Mouse (Mus musculus) retina, postnatal 1 day (tissue): Measurements from ENCODE around the gene Camta2.

Experiments used
- DNase-seq: peaks from one replicate; pipeline ENCODE4 v3.0.0-alpha.2; 2012

The Camta2 gene

GRCm38 (mm10) chr11:70688372-70688771 lies 467 bp upstream of the Camta2 start:
- DNase-seq = no peak

DNA sequence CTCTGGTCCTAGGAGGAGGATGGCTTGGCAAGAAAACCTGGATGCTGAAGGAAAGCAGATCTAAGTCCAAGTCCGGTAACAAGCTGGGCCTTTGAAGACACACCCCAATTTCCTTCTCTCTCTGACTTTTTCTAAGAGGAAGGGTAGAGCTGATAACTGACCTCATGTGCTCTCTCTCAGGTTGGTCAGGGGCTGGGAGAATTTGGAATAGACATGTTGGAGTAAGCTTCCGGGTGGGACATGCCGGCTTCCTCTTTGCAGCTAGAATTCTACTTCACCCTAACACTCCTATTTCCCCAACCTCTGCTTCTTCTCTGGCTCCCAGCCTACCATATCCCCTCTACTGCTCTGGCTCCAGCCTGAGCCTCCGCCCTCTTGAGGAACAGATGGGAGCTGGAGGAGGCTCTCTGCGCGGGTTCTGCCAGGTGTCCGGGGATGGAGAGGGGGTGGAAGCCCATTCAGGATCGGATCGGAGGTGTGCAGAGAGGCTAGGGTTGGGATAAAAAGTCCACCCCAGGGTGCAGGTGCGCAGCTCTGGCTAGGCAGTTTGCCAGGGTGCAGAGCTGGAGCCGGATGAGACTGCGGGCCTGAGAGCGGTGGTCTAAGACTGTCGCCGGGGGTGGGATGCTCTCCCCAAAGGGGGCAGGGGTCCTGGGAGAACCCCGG lies 871 bp downstream of the Camta2 start:
- peak; percentile 55 for DNase-seq

- DNase-seq = no peak
Measured at GRCm38 (mm10) chr11:70683640-70684039, 4.3 kb downstream of the Camta2 start.

GRCm38 (mm10) chr11:70681897-70682581 lies 5.9 kb downstream of the Camta2 start:
- DNase-seq = peak; percentile 90

GRCm38 (mm10) chr11:70681170-70681569 lies 6.7 kb downstream of the Camta2 start:
- DNase-seq = no peak

- no peak for DNase-seq
Measured at GRCm38 (mm10) chr11:70679894-70680293, 8.0 kb downstream of the Camta2 start.

GRCm38 (mm10) chr11:70679361-70679760 lies 8.5 kb downstream of the Camta2 start:
- no peak for DNase-seq

GRCm38 (mm10) chr11:70678576-70678975 lies 9.3 kb downstream of the Camta2 start:
- DNase-seq = no peak

- no peak for DNase-seq
Measured at GRCm38 (mm10) chr11:70678092-70678491, 9.8 kb downstream of the Camta2 start.

DNA sequence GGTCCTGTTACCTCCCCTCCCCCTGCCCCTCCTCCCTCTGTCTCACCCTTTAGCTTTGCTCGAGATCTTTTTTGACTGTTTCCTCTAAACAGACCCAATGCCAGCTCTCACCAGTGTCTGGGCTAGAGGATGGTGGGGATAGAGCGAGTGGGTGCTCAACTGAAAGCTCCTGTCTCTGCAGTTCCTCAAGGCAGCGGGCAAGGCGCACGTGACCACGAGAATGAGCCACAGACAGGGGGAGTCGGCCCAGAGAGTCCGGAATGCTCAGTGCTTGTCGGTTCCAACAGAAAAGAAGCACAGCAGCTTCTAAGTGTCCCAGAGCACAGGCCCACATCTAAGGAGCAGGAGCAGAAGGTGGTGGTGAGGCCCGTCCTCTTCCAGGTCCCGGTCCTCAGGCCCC lies 13.4 kb downstream of the Camta2 start:
- no peak for DNase-seq

DNA sequence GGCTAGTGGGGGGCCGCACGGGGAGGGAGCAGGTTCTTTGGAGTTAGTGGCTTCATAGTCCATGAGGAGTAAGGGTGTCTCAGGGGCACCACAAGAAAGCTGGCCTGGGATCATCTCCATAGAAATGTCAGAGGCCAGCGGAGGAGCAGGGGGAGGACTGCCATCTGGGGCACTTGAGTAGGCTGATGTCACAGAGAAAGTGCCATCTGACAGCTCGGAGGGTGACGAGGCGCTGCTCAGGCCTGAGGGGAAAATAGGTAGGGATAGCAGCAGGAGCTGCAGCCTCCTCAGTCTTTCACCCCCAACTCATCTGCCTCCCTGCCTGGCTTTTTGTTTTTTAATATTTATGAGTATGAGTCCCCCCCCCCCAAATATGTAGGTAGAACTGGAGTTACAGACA lies 13.9 kb downstream of the Camta2 start:
- no peak for DNase-seq

DNA sequence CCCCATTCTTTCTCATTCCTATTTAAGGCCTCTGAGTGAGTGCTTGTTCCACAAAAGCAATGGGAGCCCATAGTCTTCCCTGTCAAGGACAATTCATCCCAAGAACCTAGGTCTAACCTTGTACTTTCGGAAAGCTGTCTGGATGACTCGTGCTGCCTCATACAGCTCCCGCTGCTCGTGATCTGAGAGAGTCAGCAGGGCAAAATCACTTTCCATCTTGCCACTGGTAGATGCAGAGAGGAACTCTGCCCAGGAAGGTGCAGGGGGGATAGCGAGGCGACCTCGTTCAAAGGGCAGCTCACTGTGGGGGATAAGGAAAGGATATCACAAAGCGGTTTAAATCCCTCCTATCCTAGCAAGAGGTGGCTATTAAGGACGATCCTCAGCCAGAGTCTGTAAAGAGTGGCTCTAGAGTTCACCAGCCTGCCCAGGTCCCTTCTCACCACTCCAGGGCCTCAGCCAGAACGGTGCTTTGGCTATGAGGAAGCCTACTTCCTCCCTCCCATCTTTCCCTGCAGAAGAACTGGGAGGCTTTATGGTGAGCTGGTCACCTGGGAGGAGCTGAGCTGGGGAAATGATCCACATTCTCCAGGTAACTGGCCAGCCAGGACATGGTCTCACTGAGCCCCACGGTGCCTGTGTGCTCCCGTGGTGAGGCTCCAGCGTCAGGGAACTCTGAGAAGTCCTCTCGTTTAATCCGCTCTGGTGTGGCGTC lies 16.4 kb downstream of the Camta2 start:
- DNase-seq = peak; percentile 13

DNA sequence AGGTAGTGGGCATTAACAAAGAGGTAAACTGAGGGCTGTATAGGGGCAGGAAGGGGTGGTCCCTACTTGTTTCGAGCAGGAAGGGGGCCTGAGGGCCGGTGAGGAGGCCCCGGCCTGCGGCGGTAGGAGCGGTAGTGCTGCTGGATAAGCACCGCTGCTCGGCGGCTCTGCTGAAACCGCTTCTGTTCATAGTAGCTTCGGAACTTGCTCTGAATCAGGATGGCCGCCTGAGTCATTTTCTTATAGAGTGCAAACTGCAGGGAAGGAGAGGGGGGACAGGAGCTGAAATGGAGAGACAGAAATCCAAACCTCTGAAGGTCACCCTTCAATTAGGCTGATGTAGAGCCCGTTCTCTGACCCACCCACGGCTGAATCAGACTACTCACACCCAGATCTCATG lies 17.4 kb downstream of the Camta2 start:
- DNase-seq = no peak

DNA sequence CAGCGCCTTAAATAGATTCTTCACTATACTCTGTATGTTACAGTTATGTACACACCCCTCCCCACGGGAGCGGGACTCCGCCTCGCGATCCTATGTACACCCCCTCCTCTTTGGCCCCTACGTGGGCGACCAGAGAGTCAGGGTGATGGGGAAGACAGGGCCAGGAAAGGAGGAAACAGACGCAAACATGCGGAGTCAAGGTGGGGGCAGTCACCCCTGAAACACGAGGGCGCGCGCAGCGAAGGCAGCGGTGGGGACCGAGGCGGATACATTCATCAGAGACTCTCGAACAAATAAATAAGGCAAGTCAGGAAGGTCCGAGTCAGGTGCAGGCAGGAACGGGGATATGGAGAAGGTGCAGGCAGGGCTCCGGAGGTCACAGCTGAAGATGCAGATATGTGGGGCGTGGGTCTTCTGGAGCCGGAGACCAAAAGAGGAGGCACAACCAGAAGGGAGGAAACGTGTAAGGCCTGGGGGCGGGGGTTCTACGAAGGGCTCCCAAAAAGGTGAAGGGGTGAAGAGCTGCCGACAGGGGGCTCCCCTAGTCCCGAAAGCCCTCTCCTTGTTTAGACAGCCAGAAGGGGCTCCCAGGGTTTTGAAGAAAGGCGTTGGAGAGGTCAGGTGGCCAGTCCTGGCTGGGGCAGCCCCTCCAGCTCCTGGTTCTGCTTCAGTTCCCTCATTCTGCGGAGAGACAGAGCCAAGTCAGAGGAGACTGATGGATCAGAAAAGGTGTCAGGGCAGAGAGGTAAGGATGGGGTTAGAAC lies 18.1 kb downstream of the Camta2 start:
- DNase-seq = peak; percentile 83

DNA sequence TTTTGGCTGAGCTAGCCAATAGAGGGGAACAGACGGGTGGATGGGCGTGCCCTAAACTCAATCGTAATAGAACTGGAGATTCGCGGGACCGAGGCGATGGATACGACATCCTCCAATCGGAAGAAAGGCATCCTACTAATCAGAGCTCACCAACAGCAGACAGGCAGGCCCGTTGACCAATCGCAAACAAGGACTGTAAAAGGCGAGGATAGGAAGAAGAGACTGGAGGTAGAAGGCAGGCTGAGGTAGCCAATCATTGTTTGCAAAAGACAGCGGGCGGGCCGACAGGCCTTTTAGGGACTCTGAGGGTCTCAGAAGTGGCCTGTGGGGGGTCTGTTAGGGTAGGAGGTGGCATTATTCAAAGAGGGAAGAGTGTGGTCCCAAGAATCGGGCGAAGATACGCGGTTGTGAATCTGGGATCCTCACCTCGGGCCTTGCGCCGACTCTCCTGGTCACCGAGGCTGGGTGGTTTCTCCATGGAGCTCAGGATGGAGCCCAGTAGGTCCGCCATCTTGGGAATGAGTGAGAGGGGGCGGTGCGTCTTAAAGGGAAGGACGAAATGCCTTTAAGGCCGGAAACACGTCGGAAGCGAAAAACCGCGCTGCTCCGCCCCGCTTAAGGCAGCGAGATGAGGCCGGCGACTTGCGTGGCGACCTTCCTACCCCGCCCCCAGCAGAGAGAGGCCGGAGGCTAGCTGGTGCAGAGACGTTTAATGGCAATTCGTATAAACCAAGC lies 19.0 kb downstream of the Camta2 start, which contains the start of gene Spag7:
Gene Spag7 (minus strand): TSS at position 646 of the 735 bp plus-strand sequence.
- peak; percentile 100 for DNase-seq

DNA sequence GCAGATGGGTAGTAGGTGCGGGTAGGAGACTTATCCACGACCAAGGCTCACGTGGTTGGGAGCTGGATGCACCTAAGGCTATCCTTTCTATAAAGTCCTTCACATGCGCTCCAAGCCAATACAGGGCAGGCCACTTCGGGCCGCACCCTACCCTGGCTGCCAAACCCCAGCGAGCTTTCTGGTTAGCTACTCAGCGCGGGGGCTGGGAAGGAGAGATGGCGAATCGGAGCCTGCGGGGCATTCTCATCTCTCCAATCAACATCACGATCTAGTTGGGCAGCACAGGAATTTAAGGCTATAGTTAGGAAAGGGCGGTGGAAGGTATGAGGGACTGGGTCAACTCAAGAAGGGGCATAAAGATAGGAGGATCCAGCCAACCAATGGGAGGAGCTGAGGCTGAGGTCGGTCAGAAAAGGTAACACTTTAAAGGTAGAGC lies 19.6 kb downstream of the Camta2 start:
- DNase-seq = no peak

DNA sequence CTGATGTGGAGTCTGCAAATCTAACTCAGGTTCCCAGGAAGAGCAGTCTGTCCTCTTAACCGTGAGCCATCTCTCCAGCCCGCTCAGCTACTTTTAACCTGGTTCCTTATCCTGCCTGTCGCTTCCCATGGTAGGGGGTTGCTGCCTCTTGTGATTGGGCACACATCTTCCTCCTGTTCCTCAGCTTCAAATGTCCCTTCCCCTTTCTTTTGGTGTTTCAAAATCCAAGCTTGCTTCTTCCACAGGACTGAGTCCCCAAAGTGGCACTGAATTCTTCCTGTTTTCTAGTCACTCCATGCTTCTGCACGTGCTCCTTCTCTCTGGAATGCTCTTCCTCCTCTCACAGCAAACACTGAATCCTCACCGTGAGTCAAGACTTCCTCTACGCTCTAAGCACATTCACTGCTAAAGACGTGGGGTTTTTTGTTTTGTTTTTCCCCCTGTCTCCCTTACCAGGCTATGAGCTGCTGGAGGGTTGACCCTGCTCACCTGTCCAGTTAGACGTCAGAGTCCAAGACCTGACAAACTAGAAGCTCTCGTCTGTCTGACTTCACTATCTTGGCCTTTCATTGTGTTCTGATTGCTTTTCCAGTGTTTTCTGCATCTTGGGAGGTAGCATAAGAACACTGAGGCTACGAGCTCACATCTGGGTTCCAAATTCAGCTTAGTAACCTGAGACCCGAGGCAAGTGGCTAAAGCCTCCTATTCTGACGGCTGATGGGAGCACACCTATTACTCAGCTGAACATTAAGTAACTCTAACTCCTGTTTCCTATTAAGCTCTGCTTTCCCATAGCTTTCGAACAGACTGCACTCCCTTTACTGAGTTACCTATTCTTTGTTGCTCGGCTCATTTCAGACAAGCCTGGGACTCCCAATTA lies 20.4 kb downstream of the Camta2 start:
- DNase-seq = no peak

- no peak for DNase-seq
Measured at GRCm38 (mm10) chr11:70666687-70667086, 21.2 kb downstream of the Camta2 start.

- DNase-seq = no peak
Measured at GRCm38 (mm10) chr11:70664741-70665140, 23.2 kb downstream of the Camta2 start.

DNA sequence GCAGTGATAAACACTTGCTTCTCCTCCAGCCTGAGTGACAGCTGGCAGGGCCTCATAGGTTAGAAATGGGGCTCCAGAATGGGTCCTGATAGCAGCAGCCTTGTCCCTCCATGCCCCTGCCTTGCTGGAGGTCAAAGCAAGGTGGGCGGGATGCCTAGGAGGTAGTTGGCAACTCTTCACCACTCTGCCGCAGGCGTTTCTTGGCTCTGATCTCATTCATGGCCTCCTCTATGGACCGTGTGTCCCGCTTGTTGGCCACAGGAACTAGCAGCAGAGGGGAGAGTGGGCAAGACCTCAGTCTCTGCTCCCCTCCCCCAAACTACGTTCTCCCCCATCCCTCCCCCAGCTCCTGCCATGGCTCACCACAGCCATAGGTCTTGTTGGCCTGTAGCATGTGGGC lies 23.9 kb downstream of the Camta2 start:
- no peak for DNase-seq

- DNase-seq = no peak
Measured at GRCm38 (mm10) chr11:70663101-70663500, 24.8 kb downstream of the Camta2 start.
